Mouse (Mus musculus): ENCODE measurements around the gene Plin5. TPM values are rescaled to one million over a fixed set of nuclear protein-coding genes. Genes with fewer than 3 reads are reported as not detected.

Plin5 gene
- polyA plus RNA-seq (2017; shearing (Covaris generic)), result not detected

GRCm38 (mm10) chr17:56117251-56117710, at the start of gene Plin5:
Gene Plin5, minus strand, starts transcription at chr17:56117596.

GRCm38 (mm10) chr17:56162231-56162774, 44.9 kb upstream of the Plin5 start, which contains the start of gene Tnfaip8l1:
Gene Tnfaip8l1, plus strand, starts transcription at chr17:56162477.

GRCm38 (mm10) chr17:56139858-56140595, 22.6 kb upstream of the Plin5 start, which contains the start of gene Sema6b:
Gene Sema6b, minus strand, starts transcription at chr17:56140343.

GRCm38 (mm10) chr17:56121826-56122225, 4.4 kb upstream of the Plin5 start, which contains the start of gene Lrg1:
Gene Lrg1, minus strand, starts transcription at chr17:56122001.

GRCm38 (mm10) chr17:56109219-56110051, 8.0 kb downstream of the Plin5 start, which contains the start of gene Plin4:
Gene Plin4, minus strand, starts transcription at chr17:56109803.

GRCm38 (mm10) chr17:56078880-56079795, 38.3 kb downstream of the Plin5 start, which contains the start of gene Hdgfl2:
Gene Hdgfl2, plus strand, starts transcription at chr17:56079634.

GRCm38 (mm10) chr17:56074827-56075208, 42.6 kb downstream of the Plin5 start, which contains the start of gene Ubxn6:
Gene Ubxn6, minus strand, starts transcription at chr17:56075028.

Other genes with a start within 250 kb of the Plin5 start
- gene Zfp119a, start 238.7 kb downstream of the Plin5 start, polyA plus RNA-seq (2017; shearing (Covaris generic)), result 26.8 TPM
- 31.1 TPM for gene Zfp959, start 225.5 kb downstream of the Plin5 start, polyA plus RNA-seq (2017; shearing (Covaris generic))
- 15.2 TPM for gene Zfp119b, start 168.1 kb downstream of the Plin5 start, polyA plus RNA-seq (2017; shearing (Covaris generic))
- gene Ebi3, start 165.0 kb downstream of the Plin5 start, polyA plus RNA-seq (2017; shearing (Covaris generic)), result 48.5 TPM
- 40.2 TPM for gene Yju2, start 158.5 kb downstream of the Plin5 start, polyA plus RNA-seq (2017; shearing (Covaris generic))
- 0.19 TPM for gene Shd, start 147.1 kb downstream of the Plin5 start, polyA plus RNA-seq (2017; shearing (Covaris generic))
- gene Fsd1, start 131.1 kb downstream of the Plin5 start, polyA plus RNA-seq (2017; shearing (Covaris generic)), result not detected
- 0.24 TPM for gene Stap2, start 112.0 kb downstream of the Plin5 start, polyA plus RNA-seq (2017; shearing (Covaris generic))
- gene Mpnd, start 111.9 kb downstream of the Plin5 start, polyA plus RNA-seq (2017; shearing (Covaris generic)), result 29.7 TPM
- 149 TPM for gene Sh3gl1, start 81.0 kb downstream of the Plin5 start, polyA plus RNA-seq (2017; shearing (Covaris generic))
- 0.52 TPM for gene Chaf1a, start 77.2 kb downstream of the Plin5 start, polyA plus RNA-seq (2017; shearing (Covaris generic))
- gene Ubxn6, start 42.6 kb downstream of the Plin5 start, polyA plus RNA-seq (2017; shearing (Covaris generic)), result 82.8 TPM
- 145 TPM for gene Hdgfl2, start 38.0 kb downstream of the Plin5 start, polyA plus RNA-seq (2017; shearing (Covaris generic))
- not detected for gene Plin4, start 7.8 kb downstream of the Plin5 start, polyA plus RNA-seq (2017; shearing (Covaris generic))
- gene Lrg1, start 4.4 kb upstream of the Plin5 start, polyA plus RNA-seq (2017; shearing (Covaris generic)), result not detected
- gene Sema6b, start 22.7 kb upstream of the Plin5 start, polyA plus RNA-seq (2017; shearing (Covaris generic)), result not detected
- 40.2 TPM for gene Tnfaip8l1, start 44.9 kb upstream of the Plin5 start, polyA plus RNA-seq (2017; shearing (Covaris generic))
- 74.8 TPM for gene Mydgf, start 66.3 kb upstream of the Plin5 start, polyA plus RNA-seq (2017; shearing (Covaris generic))
- gene Dpp9, start 101.3 kb upstream of the Plin5 start, polyA plus RNA-seq (2017; shearing (Covaris generic)), result 29.9 TPM
- 2.6 TPM for gene Fem1a, start 139.2 kb upstream of the Plin5 start, polyA plus RNA-seq (2017; shearing (Covaris generic))
- gene Ticam1, start 159.2 kb upstream of the Plin5 start, polyA plus RNA-seq (2017; shearing (Covaris generic)), result 9.7 TPM
- gene Plin3, start 175.3 kb upstream of the Plin5 start, polyA plus RNA-seq (2017; shearing (Covaris generic)), result 42.3 TPM
- gene Arrdc5, start 182.7 kb upstream of the Plin5 start, polyA plus RNA-seq (2017; shearing (Covaris generic)), result not detected
- 14.2 TPM for gene Uhrf1, start 185.7 kb upstream of the Plin5 start, polyA plus RNA-seq (2017; shearing (Covaris generic))
- 8.6 TPM for gene Kdm4b, start 208.5 kb upstream of the Plin5 start, polyA plus RNA-seq (2017; shearing (Covaris generic))

All from CD4-positive, CD25-positive, alpha-beta regulatory T cell, adult 9 weeks (primary cell).